Mouse (Mus musculus): ENCODE results near the gene Ctnnal1. TPM values are rescaled to one million over a fixed set of nuclear protein-coding genes. Genes with fewer than 3 reads are reported as not detected.

Ctnnal1 gene
- total and polyA plus RNA-seq, 3 experiments, result 2.3 to 6.3 TPM; not detected in 1

DNA sequence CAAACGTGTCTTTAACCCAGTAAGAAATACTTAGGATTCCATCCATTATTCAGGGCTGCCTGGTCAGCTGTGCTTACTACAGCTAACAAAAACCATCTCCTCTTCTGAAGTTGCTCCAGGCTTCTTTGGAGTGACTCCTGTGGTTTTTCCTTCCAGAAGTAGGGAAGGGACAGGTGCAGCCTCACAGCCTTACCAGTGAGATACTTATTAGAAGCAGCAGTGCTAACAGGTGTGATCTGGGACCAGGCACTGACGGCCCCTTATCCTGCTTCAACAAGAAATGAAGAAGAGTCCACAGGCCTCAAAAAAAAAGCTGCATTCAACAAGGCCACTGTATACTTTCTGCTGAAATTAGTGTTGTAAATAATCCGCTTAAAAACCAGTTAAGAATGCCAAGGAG, 53.3 kb downstream of the Ctnnal1 start:
- peaks cover 0 to 2% of the 10 kb centered on the region in 2 experiments; a peak in 1 of 4 replicates for H3K36me3 ChIP-seq (ENCODE audit: control insufficient read depth in 1 of 2, insufficient read depth in 2 of 2, low read length in 2 of 2)
- no peak for DNase-seq (ENCODE audit: low read depth, low spot score)

DNA sequence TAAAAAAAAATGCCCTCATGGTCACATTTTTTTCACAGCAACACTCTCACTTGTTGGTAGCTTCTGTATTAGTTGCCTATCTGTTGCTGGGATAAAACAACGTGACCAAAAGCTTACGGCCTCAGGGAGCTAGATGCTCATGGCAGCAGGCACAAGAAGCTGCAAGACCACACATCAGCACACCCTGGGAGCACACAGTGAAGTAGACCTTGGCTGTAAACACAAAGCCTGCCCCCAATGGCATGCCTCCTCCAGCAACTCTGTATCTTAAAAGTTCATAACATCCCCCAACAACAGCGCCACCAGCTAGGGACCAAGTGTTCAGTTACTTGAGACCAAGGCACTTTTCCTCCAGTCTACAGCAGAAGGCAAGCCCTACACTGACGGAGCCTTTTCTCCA, 55.9 kb downstream of the Ctnnal1 start:
- H3K4me3 ChIP-seq (ENCODE audit: control insufficient read depth in 1 of 2, insufficient read depth in 1 of 2, low read depth in 2 of 2, low read length in 2 of 2), result no peak overlapping the region
- no peaks in the 10 kb centered on the region for H3K27me3 ChIP-seq (ENCODE audit: control insufficient read depth in 1 of 2, insufficient read depth in 2 of 2, low read length in 2 of 2)
- no peak overlapping the region for H3K9ac ChIP-seq (ENCODE audit: control insufficient read depth, low read depth, low read length, poor library complexity, severe bottlenecking)
- H3K4me1 ChIP-seq (ENCODE audit: control insufficient read depth in 1 of 2, insufficient read depth in 2 of 2, low read length in 2 of 2), result no peaks in the 10 kb centered on the region
- peaks cover 2% of the 10 kb centered on the region; the same call in 1 of the 2 replicates for H3K79me2 ChIP-seq (ENCODE audit: control insufficient read depth, insufficient read depth, low read length, poor library complexity)
- peak; percentile 46; the same call in 1 of the 2 replicates for TF ChIP-seq POLR2AphosphoS2 (IDR thresholded peaks at IDR 0.05; ENCODE audit: low read length)
- TF ChIP-seq POLR2A (IDR thresholded peaks at IDR 0.05; ENCODE audit: control insufficient read depth in 1 of 2, insufficient read depth in 1 of 2, low read depth in 1 of 2, low read length in 2 of 2, poor library complexity in 1 of 2), result peak in 1 of 2 experiments; percentile 29; a peak in 1 of 4 replicates
- no peak for TF ChIP-seq ZC3H11A (IDR thresholded peaks at IDR 0.05; ENCODE audit: low read depth, low read length)
- no peaks in the 10 kb centered on the region for H3K9me3 ChIP-seq (replicated peaks; ENCODE audit: insufficient read depth, low read length)
- no peak for DNase-seq (ENCODE audit: low read depth, low spot score)
- H3K27ac ChIP-seq (ENCODE audit: control insufficient read depth, low read depth, low read length), result no peak overlapping the region
- H3K36me3 ChIP-seq (ENCODE audit: control insufficient read depth in 1 of 2, insufficient read depth in 2 of 2, low read length in 2 of 2), result peaks cover 3 to 12% of the 10 kb centered on the region in 2 experiments; a peak in 3 of 4 replicates

More for the DNA sequence above, 53.3 kb downstream of the Ctnnal1 start:
- TF ChIP-seq EP300 (IDR thresholded peaks at IDR 0.05; ENCODE audit: low read depth in 1 of 2, low read length in 2 of 2) (no peak), POLR2AphosphoS2 (IDR thresholded peaks at IDR 0.05; ENCODE audit: low read length) (no peak), BHLHE40 (IDR thresholded peaks at IDR 0.05; ENCODE audit: borderline replicate concordance, low read depth, low read length) (no peak), CHD1 (IDR thresholded peaks at IDR 0.05; ENCODE audit: low read depth, low read length) (no peak), KAT2A (conservative IDR thresholded peaks at IDR 0.05; ENCODE audit: low read depth, low read length) (no peak), CTCF (IDR thresholded peaks at IDR 0.05 in 2 of 3, conservative IDR thresholded peaks at IDR 0.05 in 1 of 3; ENCODE audit: control insufficient read depth in 1 of 3, insufficient read depth in 1 of 3, low read depth in 2 of 3, low read length in 3 of 3, poor library complexity in 1 of 3, severe bottlenecking in 1 of 3) (no peak), POLR2A (IDR thresholded peaks at IDR 0.05; ENCODE audit: control insufficient read depth in 1 of 2, insufficient read depth in 1 of 2, low read depth in 1 of 2, low read length in 2 of 2, poor library complexity in 1 of 2) (no peak)
- Histone ChIP-seq H3K27me3 (ENCODE audit: control insufficient read depth in 1 of 2, insufficient read depth in 2 of 2, low read length in 2 of 2) (no peaks in the 10 kb centered on the region), H3K27ac (ENCODE audit: control insufficient read depth, low read depth, low read length) (no peak overlapping the region), H3K79me2 (ENCODE audit: control insufficient read depth, insufficient read depth, low read length, poor library complexity) (no peaks in the 10 kb centered on the region), H3K4me3 (ENCODE audit: control insufficient read depth in 1 of 2, insufficient read depth in 1 of 2, low read depth in 2 of 2, low read length in 2 of 2) (no peak overlapping the region), H3K9me3 (replicated peaks; ENCODE audit: insufficient read depth, low read length) (no peaks in the 10 kb centered on the region), H3K4me1 (ENCODE audit: control insufficient read depth in 1 of 2, insufficient read depth in 2 of 2, low read length in 2 of 2) (no peaks in the 10 kb centered on the region), H3K9ac (ENCODE audit: control insufficient read depth, low read depth, low read length, poor library complexity, severe bottlenecking) (no peak overlapping the region)

DNA sequence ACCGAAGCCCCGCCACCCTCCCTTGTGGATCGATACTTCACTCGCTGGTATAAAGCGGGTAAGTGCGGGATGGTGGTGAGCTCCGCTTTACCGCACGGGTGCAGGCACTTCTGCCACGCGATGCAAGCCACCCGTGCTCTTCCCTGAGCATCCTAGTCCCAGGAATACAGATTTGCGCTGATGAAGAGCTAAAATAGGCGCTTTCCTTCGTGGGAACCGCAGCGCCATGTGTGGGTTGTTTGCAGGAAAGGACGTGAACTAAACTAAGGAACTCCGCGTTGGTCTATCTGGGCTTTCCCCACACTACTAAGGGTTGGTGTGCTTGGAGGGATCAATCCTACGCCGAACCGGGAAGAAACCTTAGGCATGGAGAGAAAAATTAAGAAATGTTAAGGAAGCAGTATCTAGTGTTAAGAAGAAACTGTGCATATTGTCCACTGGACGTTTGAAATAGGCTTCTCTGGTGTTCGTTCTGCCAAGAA, 62.3 kb downstream of the Ctnnal1 start:
- H3K27ac ChIP-seq (ENCODE audit: control insufficient read depth, low read depth, low read length), result peak overlapping the region; percentile 70
- H3K36me3 ChIP-seq (ENCODE audit: control insufficient read depth in 1 of 2, insufficient read depth in 2 of 2, low read length in 2 of 2), result peaks cover 14 to 26% of the 10 kb centered on the region in 2 experiments

More for the DNA sequence above, 62.3 kb downstream of the Ctnnal1 start:
- H3K9ac ChIP-seq (ENCODE audit: control insufficient read depth, low read depth, low read length, poor library complexity, severe bottlenecking), result peak overlapping the region; percentile 92
- peaks cover 38% of the 10 kb centered on the region for H3K79me2 ChIP-seq (ENCODE audit: control insufficient read depth, insufficient read depth, low read length, poor library complexity)
- H3K4me3 ChIP-seq (ENCODE audit: control insufficient read depth in 1 of 2, insufficient read depth in 1 of 2, low read depth in 2 of 2, low read length in 2 of 2), result peak overlapping the region; percentile 97 to 98
- no peak for DNase-seq (ENCODE audit: low read depth, low spot score)
- TF ChIP-seq MYC (IDR thresholded peaks at IDR 0.05; ENCODE audit: low read depth, low read length) (peak; percentile 54; the same call in 1 of the 2 replicates), POLR2AphosphoS5 (IDR thresholded peaks at IDR 0.05; ENCODE audit: borderline replicate concordance, low read depth, low read length) (no peak)
- H3K27me3 ChIP-seq (ENCODE audit: control insufficient read depth in 1 of 2, insufficient read depth in 2 of 2, low read length in 2 of 2), result no peaks in the 10 kb centered on the region
- no peaks in the 10 kb centered on the region for H3K9me3 ChIP-seq (replicated peaks; ENCODE audit: insufficient read depth, low read length)
- H3K4me1 ChIP-seq (ENCODE audit: control insufficient read depth in 1 of 2, insufficient read depth in 2 of 2, low read length in 2 of 2), result peaks cover 0 to 13% of the 10 kb centered on the region in 2 experiments; a peak in 3 of 4 replicates
